Mouse (Mus musculus): ENCODE data around the gene Nxph3. TPM values are rescaled to one million over a fixed set of nuclear protein-coding genes. Genes with fewer than 3 reads are reported as not detected.

Nxph3 gene
- polyA plus RNA-seq, 1 experiment, result 9.2 TPM

DNA sequence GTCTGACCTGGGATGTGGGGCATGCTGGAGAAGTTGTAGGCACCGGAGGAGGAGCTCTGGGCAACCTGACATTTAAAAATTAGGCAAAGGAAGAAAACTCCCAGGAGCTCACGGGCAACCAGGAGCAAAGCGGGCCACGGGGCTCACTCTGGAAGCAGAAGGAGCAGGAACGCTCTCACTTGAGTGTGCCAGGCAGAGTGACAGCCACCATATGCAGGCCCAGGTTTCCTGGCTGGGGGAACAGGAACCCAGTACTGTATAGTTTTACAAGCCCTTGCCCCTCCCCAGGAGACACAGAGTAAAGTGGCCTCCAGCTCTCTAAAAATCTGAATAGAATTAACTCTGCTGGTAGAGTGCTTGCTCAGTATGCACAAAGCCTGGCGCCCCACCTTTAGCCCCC lies 2.8 kb upstream of the Nxph3 start:
- no peak for TF ChIP-seq POLR2A (IDR thresholded peaks at IDR 0.05; ENCODE audit: borderline replicate concordance, extremely low read depth, insufficient read depth, insufficient read length, poor library complexity, severe bottlenecking)
- TF ChIP-seq CTCF (IDR thresholded peaks at IDR 0.05; ENCODE audit: borderline replicate concordance, extremely low read depth, insufficient read depth, insufficient read length), result no peak
- DNase-seq (ENCODE audit: low read depth), result peak; percentile 77

DNA sequence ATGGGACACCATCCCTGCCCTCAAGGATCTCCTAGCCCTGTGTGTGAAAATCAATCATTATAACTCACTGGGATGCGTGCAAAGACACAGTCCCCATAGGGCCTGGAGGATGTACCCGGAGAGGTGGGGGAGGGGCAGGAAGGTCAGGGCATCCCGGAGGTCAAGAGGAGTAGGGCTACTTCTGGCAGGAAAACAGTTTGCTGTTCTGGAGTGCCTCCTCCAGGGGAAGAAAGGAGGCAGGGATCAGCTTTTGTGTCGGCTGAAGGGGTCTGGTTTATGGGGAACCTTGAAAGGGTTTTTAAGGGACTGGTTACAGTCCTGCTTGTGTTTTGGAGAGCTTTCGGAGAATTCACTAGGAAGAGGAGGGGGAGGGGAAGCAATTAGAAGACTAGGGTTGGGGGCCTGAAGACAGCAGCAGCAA lies 2.1 kb upstream of the Nxph3 start:
- TF ChIP-seq POLR2A (IDR thresholded peaks at IDR 0.05; ENCODE audit: borderline replicate concordance, extremely low read depth, insufficient read depth, insufficient read length, poor library complexity, severe bottlenecking), result no peak
- peak; percentile 44 for DNase-seq (ENCODE audit: low read depth)

DNA sequence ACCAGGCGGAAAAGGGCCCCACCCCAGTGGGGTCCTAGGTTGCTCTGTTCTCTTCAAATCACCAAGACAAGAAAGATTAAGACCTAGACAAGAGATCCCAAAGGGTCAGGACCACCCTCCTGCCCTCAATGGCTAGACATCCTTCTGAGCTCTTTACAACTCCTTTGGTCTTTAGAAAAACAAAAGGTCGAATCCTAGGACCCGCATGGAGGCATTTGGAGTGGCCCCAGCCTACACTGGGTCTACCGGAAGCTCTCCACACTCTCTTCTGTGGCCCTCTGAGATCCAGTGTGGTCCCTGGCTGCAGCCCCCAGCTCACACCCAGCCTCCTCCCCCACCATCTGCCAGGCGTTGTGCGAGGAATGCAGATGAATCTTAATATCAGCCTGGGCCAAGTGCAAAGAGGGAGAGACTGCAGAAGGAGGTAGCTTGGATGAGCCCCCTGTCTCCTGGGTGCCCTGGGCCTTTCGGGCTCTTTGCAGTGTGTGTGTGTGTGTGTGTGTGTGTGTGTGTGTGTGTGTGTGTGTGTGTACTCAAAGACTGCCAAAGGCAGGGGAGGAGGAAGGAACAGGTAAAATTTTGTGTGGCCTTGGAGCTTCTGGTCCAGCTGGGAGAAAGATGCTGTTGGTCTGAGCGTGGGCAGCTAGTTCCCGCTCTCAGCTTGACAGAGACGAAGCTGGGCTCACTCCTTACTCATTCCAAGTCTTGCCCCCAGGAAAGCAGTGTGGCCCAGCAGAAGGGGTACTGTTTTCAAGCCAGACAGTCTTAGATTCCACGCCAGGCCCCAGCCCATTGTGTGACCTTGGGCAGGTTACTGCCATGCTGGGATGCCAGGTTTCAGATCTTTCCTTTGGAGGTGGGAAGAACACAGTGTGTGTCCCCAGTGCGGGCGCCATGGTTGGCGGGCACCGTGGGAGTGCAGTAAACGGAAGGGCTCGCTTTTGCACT lies 1.3 kb upstream of the Nxph3 start:
- TF ChIP-seq CTCF (IDR thresholded peaks at IDR 0.05; ENCODE audit: borderline replicate concordance, extremely low read depth, insufficient read depth, insufficient read length), result no peak
- no peak for TF ChIP-seq POLR2A (IDR thresholded peaks at IDR 0.05; ENCODE audit: borderline replicate concordance, extremely low read depth, insufficient read depth, insufficient read length, poor library complexity, severe bottlenecking)
- DNase-seq (ENCODE audit: low read depth), result peak; percentile 79

DNA sequence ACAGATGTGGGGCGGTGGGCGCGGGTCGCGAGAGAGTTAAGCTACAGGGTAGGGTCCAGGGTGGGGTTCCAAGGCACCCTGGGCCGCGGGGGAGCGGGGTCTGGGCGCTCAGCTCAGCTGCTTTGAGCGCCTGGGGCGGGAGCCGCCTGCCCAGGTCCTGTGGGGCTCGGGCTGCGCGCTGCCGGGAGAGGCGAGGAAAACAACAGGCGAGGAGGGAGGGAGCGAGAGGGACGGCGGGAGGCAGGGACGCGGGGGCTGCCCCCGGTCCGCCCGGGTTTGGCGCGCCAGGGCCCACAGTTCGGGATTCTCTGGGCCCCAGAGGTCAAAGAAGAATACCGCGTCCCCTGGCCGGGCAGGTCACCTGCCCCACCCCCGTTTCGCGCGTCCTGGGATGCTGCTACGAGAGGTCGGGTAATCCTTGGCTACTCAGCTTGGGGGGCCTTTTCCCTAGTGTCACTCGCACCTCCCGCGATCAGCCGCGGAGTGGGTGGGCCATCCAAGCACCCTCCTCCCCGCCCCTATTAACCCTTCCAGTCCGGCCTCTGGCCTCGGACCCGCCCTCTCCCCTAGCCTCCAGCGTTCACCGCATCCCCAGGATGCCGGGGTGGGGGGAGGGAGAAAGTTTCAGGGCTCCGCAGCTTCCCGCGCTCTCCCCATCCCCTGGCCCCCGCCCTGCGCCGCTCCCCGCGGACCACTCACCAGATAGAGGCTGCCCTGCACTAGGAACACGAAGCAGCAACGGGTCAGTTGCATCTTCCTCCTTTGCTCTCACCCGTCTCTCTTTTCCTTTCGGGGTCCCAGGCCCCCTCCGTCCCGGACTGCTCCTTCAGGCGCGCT lies 691 bp downstream of the Nxph3 start:
- DNase-seq (ENCODE audit: low read depth), result peak; percentile 9
- no peak for TF ChIP-seq POLR2A (IDR thresholded peaks at IDR 0.05; ENCODE audit: borderline replicate concordance, extremely low read depth, insufficient read depth, insufficient read length, poor library complexity, severe bottlenecking)
- no peak for TF ChIP-seq CTCF (IDR thresholded peaks at IDR 0.05; ENCODE audit: borderline replicate concordance, extremely low read depth, insufficient read depth, insufficient read length)

DNA sequence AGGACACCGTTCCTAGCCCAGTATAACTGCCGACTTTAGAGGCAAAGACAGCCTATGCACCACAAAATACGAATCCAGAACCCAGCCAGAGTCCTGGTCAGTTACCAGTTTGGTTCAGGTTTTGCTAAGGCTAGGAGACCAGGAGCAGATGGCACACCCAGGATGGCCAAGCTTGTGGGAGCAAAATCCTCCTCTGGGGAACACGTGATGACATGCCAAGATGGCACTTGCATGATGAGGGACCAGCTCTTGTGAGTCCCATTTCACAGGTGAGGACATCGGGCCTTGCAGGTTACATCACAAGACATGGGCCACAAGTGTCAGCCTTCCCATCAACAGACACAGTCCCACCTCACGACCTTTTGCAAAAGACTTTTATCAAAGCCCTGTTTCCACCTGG lies 2.0 kb downstream of the Nxph3 start:
- DNase-seq (ENCODE audit: low read depth), result no peak
- no peak for TF ChIP-seq CTCF (IDR thresholded peaks at IDR 0.05; ENCODE audit: borderline replicate concordance, extremely low read depth, insufficient read depth, insufficient read length)

DNA sequence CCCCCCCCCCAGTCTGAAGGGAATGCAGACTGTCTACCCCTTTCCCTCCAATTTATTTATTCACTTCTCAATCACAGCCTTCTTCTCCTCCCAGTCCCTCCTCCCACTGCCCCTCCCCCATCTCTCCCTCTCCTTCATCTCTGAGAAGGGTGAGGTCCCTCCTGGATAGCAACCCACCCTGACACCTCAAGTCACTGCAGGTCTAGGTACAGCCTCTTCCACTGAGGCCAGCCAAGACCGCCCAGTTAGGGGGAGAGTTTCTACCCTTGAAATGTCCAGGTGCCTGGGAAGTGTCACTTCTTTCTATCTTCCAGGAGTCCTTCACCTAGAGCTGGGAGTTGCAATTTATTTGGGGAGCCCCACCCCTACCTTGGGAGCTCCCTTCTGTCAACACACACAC lies 2.5 kb downstream of the Nxph3 start:
- TF ChIP-seq POLR2A (IDR thresholded peaks at IDR 0.05; ENCODE audit: borderline replicate concordance, extremely low read depth, insufficient read depth, insufficient read length, poor library complexity, severe bottlenecking) (no peak), CTCF (IDR thresholded peaks at IDR 0.05; ENCODE audit: borderline replicate concordance, extremely low read depth, insufficient read depth, insufficient read length) (no peak)
- DNase-seq (ENCODE audit: low read depth), result no peak

DNA sequence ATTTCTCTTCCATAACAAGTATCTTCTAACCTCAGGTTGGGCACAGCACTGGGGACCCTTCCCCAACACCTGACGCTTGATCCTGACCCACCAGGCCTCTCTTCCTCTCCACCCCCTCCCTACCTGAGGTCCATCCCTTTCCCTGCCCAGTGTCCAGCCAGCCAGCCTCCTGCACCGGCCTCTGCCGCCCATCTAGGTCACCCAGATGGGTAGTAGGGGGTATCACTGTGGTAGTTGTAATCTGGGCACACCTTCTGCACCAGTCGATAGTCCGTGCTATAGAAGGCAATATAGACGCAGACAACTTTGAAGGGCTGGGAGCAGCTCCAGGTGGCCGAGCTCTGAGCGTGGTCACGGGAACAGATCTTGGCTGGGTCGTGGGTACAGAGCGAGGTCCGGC lies 3.7 kb downstream of the Nxph3 start:
- TF ChIP-seq POLR2A (IDR thresholded peaks at IDR 0.05; ENCODE audit: borderline replicate concordance, extremely low read depth, insufficient read depth, insufficient read length, poor library complexity, severe bottlenecking), result no peak
- DNase-seq (ENCODE audit: low read depth), result no peak

DNA sequence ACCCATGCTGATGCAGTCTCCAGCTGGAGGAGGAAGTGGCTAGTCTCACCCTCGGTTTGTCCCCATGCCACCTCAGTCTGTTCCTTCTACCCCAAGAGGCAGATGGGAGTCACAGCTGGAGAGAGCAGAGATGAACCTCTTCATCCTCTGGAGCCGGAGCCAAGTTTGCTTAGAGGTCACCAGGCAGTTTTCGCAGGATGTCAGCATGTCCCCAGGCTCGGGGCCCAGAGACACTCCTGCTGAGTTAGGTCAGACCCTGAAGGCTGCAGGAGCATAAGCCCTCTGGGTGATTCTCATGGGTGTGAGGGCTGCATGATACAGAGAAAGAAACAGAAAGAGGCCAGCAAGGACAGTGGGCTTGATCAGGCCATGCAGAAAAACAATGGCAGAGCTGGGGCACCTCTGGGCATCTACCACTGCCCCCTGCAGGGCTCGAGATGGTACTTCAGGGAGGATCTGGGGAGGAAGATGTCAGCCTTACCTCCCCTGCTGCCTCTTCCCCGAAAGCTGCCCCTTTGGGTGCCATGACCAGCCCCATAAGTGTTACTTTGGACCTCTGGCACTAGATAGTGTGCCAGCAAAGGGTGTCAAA lies 5.1 kb downstream of the Nxph3 start:
- TF ChIP-seq POLR2A (IDR thresholded peaks at IDR 0.05; ENCODE audit: borderline replicate concordance, extremely low read depth, insufficient read depth, insufficient read length, poor library complexity, severe bottlenecking) (no peak), CTCF (IDR thresholded peaks at IDR 0.05; ENCODE audit: borderline replicate concordance, extremely low read depth, insufficient read depth, insufficient read length) (peak; percentile 53; the same call in 1 of the 2 replicates)
- DNase-seq (ENCODE audit: low read depth), result no peak

DNA sequence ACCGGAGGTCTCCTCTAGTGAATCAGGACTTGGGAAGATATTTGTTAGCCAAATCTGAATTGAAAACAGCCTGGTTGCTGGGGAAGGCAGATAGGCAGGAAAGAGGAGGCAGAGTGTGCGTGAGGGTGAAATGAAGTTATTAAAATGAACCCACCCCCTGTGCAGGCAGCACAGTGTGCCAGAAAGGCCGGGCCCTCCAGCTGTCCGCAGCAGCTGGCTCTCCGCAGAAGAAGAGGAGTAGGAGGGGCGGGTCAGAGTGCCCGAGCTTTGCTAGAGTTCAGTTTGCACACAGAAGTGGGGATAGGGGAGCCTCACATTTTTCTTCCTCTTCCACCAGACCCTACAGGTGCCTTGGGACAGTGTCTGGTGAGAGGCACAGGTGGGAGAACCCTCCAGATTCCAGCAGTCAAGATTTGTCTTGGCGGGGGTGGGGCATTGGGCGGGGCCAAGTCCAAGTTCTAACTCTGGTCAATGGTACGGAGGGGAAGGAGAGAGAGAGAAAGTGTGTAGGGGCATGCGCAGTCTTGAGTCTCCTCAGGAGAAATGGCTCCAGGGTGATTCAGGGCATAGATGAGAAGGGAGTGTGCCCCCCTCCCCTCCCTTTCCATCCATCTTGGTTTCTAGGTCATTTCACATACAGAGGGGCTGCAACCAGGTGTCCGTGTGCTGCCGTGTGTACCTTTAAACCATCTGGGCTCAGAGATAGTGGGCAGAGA lies 6.0 kb downstream of the Nxph3 start:
- no peak for DNase-seq (ENCODE audit: low read depth)
- TF ChIP-seq CTCF (IDR thresholded peaks at IDR 0.05; ENCODE audit: borderline replicate concordance, extremely low read depth, insufficient read depth, insufficient read length), result no peak
- TF ChIP-seq POLR2A (IDR thresholded peaks at IDR 0.05; ENCODE audit: borderline replicate concordance, extremely low read depth, insufficient read depth, insufficient read length, poor library complexity, severe bottlenecking), result no peak

DNA sequence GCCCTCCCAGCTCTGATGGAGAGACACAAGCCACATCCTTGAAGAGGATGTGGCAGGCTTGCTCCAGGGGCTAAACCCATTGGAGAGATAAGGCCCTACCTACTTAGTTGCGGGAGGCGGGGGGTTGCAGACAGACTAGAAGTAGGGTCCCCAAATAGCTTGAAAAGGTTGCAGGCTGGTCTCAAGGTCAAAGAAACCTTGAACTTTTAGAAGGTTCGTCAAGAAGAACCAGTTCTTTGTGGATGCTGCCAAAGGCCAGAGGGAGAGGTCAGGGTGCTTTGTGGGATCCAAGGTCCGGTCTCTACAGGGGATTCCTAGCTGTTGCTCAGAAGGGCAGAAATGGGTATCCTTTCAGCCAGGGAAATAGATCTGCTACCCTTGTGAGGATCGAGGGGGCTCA lies 6.6 kb downstream of the Nxph3 start:
- DNase-seq (ENCODE audit: low read depth), result no peak
- TF ChIP-seq POLR2A (IDR thresholded peaks at IDR 0.05; ENCODE audit: borderline replicate concordance, extremely low read depth, insufficient read depth, insufficient read length, poor library complexity, severe bottlenecking) (no peak), CTCF (IDR thresholded peaks at IDR 0.05; ENCODE audit: borderline replicate concordance, extremely low read depth, insufficient read depth, insufficient read length) (no peak)

Data from brain, embryonic 14.5 days (tissue).